Mouse (Mus musculus): ENCODE measurements around the gene Ptpn7.

The Ptpn7 gene

GRCm38 (mm10) chr1:135159074-135159473, 26.6 kb downstream of the Ptpn7 start:
- no peak for DNase-seq (ENCODE audit: low spot score in 2 of 2)

- no peak for DNase-seq (ENCODE audit: low spot score in 2 of 2)
Observed at GRCm38 (mm10) chr1:135159556-135160123, 27.1 kb downstream of the Ptpn7 start.

- DNase-seq (ENCODE audit: low spot score in 2 of 2): no peak
Observed at GRCm38 (mm10) chr1:135160411-135161050, 28.0 kb downstream of the Ptpn7 start.

- DNase-seq (ENCODE audit: low spot score in 2 of 2): no peak
Observed at GRCm38 (mm10) chr1:135162720-135163119, 30.2 kb downstream of the Ptpn7 start.

- no peak for DNase-seq (ENCODE audit: low spot score in 2 of 2)
Observed at GRCm38 (mm10) chr1:135167435-135167834, 34.9 kb downstream of the Ptpn7 start, which contains the start of gene Gpr37l1. Gene Gpr37l1 (minus strand): TSS chr1:135167681.

- DNase-seq (ENCODE audit: low spot score in 2 of 2): no peak
Observed at GRCm38 (mm10) chr1:135168453-135169200, 36.1 kb downstream of the Ptpn7 start.

- DNase-seq (ENCODE audit: low spot score in 2 of 2): no peak
Observed at GRCm38 (mm10) chr1:135169556-135170224, 37.2 kb downstream of the Ptpn7 start.

GRCm38 (mm10) chr1:135170299-135170698, 37.8 kb downstream of the Ptpn7 start:
- no peak for DNase-seq (ENCODE audit: low spot score in 2 of 2)

GRCm38 (mm10) chr1:135171202-135171601, 38.7 kb downstream of the Ptpn7 start:
- no peak for DNase-seq (ENCODE audit: low spot score in 2 of 2)

GRCm38 (mm10) chr1:135171984-135172383, 39.5 kb downstream of the Ptpn7 start:
- DNase-seq (ENCODE audit: low spot score in 2 of 2): peak in 1 of 2 experiments; percentile 46

- DNase-seq (ENCODE audit: low spot score in 2 of 2): no peak
Observed at GRCm38 (mm10) chr1:135173311-135173710, 40.8 kb downstream of the Ptpn7 start.

- no peak for DNase-seq (ENCODE audit: low spot score in 2 of 2)
Observed at GRCm38 (mm10) chr1:135175176-135175575, 42.7 kb downstream of the Ptpn7 start.

- DNase-seq (ENCODE audit: low spot score in 2 of 2): no peak
Observed at GRCm38 (mm10) chr1:135177724-135178123, 45.2 kb downstream of the Ptpn7 start.

GRCm38 (mm10) chr1:135178863-135179262, 46.4 kb downstream of the Ptpn7 start:
- no peak for DNase-seq (ENCODE audit: low spot score in 2 of 2)

- no peak for DNase-seq (ENCODE audit: low spot score in 2 of 2)
Observed at GRCm38 (mm10) chr1:135180830-135181229, 48.3 kb downstream of the Ptpn7 start.

- no peak for DNase-seq (ENCODE audit: low spot score in 2 of 2)
Observed at GRCm38 (mm10) chr1:135181275-135181674, 48.8 kb downstream of the Ptpn7 start.

GRCm38 (mm10) chr1:135181880-135182623, 49.6 kb downstream of the Ptpn7 start:
- no peak for DNase-seq (ENCODE audit: low spot score in 2 of 2)

GRCm38 (mm10) chr1:135182975-135183374, 50.5 kb downstream of the Ptpn7 start:
- DNase-seq (ENCODE audit: low spot score in 2 of 2): no peak

GRCm38 (mm10) chr1:135183448-135183847, 50.9 kb downstream of the Ptpn7 start:
- DNase-seq (ENCODE audit: low spot score in 2 of 2): no peak

- no peak for DNase-seq (ENCODE audit: low spot score in 2 of 2)
Observed at GRCm38 (mm10) chr1:135183941-135184570, 51.6 kb downstream of the Ptpn7 start.

GRCm38 (mm10) chr1:135185936-135186335, 53.4 kb downstream of the Ptpn7 start:
- DNase-seq (ENCODE audit: low spot score in 2 of 2): no peak

Data from urinary bladder, postnatal 4 days (tissue).